Mouse (Mus musculus) ES-E14 (cell line): ENCODE measurements around the gene Cnpy1. TPM values are rescaled to one million over a fixed set of nuclear protein-coding genes. Genes with fewer than 3 reads are reported as not detected.

ENCODE experiments used
- DNase-seq: peaks from one replicate; pipeline ENCODE4 v3.0.0-alpha.2; 2013; ENCODE audit warnings: low read depth, low spot score
- H3K27ac ChIP-seq: 2 replicates; pipeline ENCODE4 v1.5.1; 2012; ENCODE audit warnings: low read depth, mild to moderate bottlenecking, low read length, moderate library complexity, mixed read lengths; ENCODE audit not compliant: poor library complexity, insufficient read depth, severe bottlenecking
- H3K36me3 ChIP-seq: 2 replicates; pipeline ENCODE4 v1.6.1; 2012; ENCODE audit warnings: mild to moderate bottlenecking, low read length, moderate library complexity, mixed read lengths; ENCODE audit not compliant: control insufficient read depth, poor library complexity, insufficient read depth, severe bottlenecking
- H3K4me1 ChIP-seq, 2 experiments: fragments of 150-350 bp in 1 of 2; sonication (generic) in 1 of 2; 2 replicates each; pipeline ENCODE4 v1.6.1; 2012; ENCODE audit warnings: low read length in 2 of 2, mild to moderate bottlenecking in 1 of 2, mixed read lengths in 1 of 2; ENCODE audit not compliant: control insufficient read depth in 2 of 2, insufficient read depth in 2 of 2, poor library complexity in 1 of 2
- H3K4me3 ChIP-seq, 2 experiments: fragments of 150-350 bp in 1 of 2; sonication (generic) in 1 of 2; 2 replicates each; pipeline ENCODE4 v1.5.1; 2012; ENCODE audit warnings: low read length in 2 of 2, low read depth in 1 of 2, mild to moderate bottlenecking in 1 of 2, mixed read lengths in 1 of 2; ENCODE audit not compliant: insufficient read depth in 1 of 2, poor library complexity in 1 of 2, severe bottlenecking in 1 of 2
- H3K9ac ChIP-seq: 2 replicates; pipeline ENCODE4 v1.6.1; 2012; ENCODE audit warnings: low read depth, mild to moderate bottlenecking, low read length, mixed read lengths; ENCODE audit not compliant: poor library complexity, insufficient read depth, severe bottlenecking
- H3K9me3 ChIP-seq: fragments of 150-350 bp; sonication (generic); 2 replicates; pipeline ENCODE4 v1.6.1; 2012; ENCODE audit warnings: low read depth, mild to moderate bottlenecking, low read length; ENCODE audit not compliant: control insufficient read depth, insufficient read depth
- CHD2 ChIP-seq: IDR thresholded peaks from 2 replicates; pipeline ENCODE4 v1.6.1; 2014; ENCODE audit warnings: mild to moderate bottlenecking, low read depth, low read length, inconsistent platforms
- HCFC1 ChIP-seq: IDR thresholded peaks from 2 replicates; pipeline ENCODE4 v1.6.1; 2012; ENCODE audit warnings: low read length, inconsistent platforms, borderline replicate concordance; ENCODE audit not compliant: insufficient read depth
- MAFK ChIP-seq: IDR thresholded peaks from 2 replicates; pipeline ENCODE4 v1.6.1; 2014; ENCODE audit warnings: mild to moderate bottlenecking, low read depth, low read length, inconsistent platforms; ENCODE audit not compliant: insufficient read depth
- ZC3H11A ChIP-seq: IDR thresholded peaks from 2 replicates; pipeline ENCODE4 v1.6.1; 2012; ENCODE audit warnings: low read depth, mild to moderate bottlenecking, inconsistent platforms, low read length, borderline replicate concordance
- ZNF384 ChIP-seq: IDR thresholded peaks from 2 replicates; pipeline ENCODE4 v1.6.1; 2012; ENCODE audit warnings: low read depth, low read length, inconsistent platforms
- in situ Hi-C, 2 experiments: fragments of 600-800 bp; cut with MboI; formaldehyde crosslinking; loops; one replicate each; pipeline ENCODE4 v1.15.1; 2025; ENCODE audit warnings: low sequenced_read_pairs in 2 of 2, inconsistent platforms in 1 of 2; ENCODE audit not compliant: unreplicated experiment in 2 of 2
- total RNA-seq: library from RNA; depleted of rRNA; stranded (reverse); fragments of 300-350 nt; gene quantifications from 2 replicates; pipeline ENCODE4 v1.2.3, GENCODE M21; 2012

Cnpy1 gene
- total RNA-seq, 1 experiment, result 76.9 TPM

- DNase-seq, result no peak
- H3K4me1 ChIP-seq, result peaks cover 0 to 8% of the 10 kb centered on the region in 2 experiments; a peak in 2 of 4 replicates
- TF ChIP-seq CHD2 (no peak), MAFK (no peak), ZNF384 (no peak), ZC3H11A (no peak), HCFC1 (no peak)
- no peak overlapping the region for H3K27ac ChIP-seq
- H3K9me3 ChIP-seq, result no peaks in the 10 kb centered on the region
- H3K9ac ChIP-seq, result no peak overlapping the region
- in situ Hi-C loops, result no loop called here
- H3K4me3 ChIP-seq, result no peak overlapping the region
- H3K36me3 ChIP-seq, result no peaks in the 10 kb centered on the region
Measured at GRCm38 (mm10) chr5:28176585-28176984, 69.0 kb downstream of the Cnpy1 start.

DNA sequence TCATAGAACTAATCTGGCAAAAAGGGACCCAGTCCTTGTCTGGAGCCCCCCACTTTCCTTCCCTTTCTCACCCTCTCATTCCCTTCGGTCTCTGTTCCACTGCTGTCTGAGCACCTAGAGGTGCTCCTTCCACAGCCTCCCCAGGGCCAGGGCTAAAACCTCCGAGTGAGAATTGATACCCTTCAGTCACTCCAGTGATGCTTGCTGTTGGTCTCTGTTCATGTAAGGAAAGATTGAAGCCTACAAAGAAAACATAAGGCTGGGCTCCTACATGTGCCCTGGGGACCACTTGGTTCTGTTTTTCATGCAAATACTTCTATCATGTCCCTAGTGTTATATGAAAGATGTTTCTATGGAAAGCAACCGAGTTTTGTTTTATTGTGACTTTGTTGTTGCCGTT lies 69.6 kb downstream of the Cnpy1 start:
- Histone ChIP-seq H3K36me3 (no peaks in the 10 kb centered on the region), H3K4me1 (peaks cover 0 to 8% of the 10 kb centered on the region in 2 experiments; a peak in 2 of 4 replicates), H3K4me3 (no peak overlapping the region), H3K27ac (no peak overlapping the region), H3K9ac (no peak overlapping the region), H3K9me3 (no peaks in the 10 kb centered on the region)
- in situ Hi-C loops, result no loop called here
- TF ChIP-seq CHD2 (no peak), MAFK (no peak), ZC3H11A (no peak), ZNF384 (no peak), HCFC1 (no peak)
- no peak for DNase-seq

GRCm38 (mm10) chr5:28175570-28175919 lies 70.1 kb downstream of the Cnpy1 start:
- H3K9ac ChIP-seq, result no peak overlapping the region
- peak overlapping the region in 1 of 2 experiments; percentile 38; a peak in 2 of 4 replicates for H3K4me3 ChIP-seq
- peaks cover 0 to 8% of the 10 kb centered on the region in 2 experiments; a peak in 2 of 4 replicates for H3K4me1 ChIP-seq
- in situ Hi-C loops, result no loop called here
- no peak for DNase-seq
- no peak for TF ChIP-seq CHD2
- TF ChIP-seq ZNF384, result no peak
- TF ChIP-seq HCFC1, result no peak
- TF ChIP-seq MAFK, result no peak
- no peak for TF ChIP-seq ZC3H11A
- H3K9me3 ChIP-seq, result no peaks in the 10 kb centered on the region
- H3K27ac ChIP-seq, result no peak overlapping the region
- no peaks in the 10 kb centered on the region for H3K36me3 ChIP-seq

DNA sequence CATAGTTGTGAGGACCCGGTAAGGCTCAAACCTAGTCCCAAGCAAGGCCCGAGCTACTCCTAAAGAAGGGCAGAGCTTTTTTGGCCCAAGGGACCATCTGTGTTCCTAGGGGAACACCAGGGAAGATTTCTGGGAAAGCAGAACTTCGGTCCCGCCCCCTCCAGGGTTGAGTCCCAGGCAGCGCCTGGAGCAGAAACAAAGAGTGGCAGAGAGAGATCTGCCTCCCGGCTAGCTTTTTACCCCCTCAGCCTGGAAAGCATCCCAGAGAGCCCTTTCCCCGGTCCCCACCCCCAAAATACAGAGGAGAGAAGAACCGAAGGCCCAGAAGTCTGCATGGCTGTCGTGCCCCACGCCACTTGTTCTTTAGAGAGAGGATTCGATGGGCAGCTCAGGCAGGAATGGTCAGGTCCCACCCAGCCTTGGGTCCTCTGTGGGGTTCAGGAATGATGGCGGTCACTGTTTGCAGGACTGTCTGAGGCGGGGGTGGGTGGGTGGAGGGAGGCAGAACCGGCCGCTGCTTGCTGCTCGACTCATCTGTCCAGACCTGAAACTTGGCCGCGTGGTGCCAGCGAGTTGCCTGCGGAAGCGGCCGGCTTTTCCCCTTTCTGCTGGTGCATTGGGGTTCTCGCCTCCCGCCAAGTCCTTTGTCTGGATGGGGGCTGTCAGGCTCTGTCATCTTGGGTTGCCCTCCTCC lies 70.6 kb downstream of the Cnpy1 start:
- in situ Hi-C loops, result no loop called here
- H3K9me3 ChIP-seq, result no peaks in the 10 kb centered on the region
- TF ChIP-seq MAFK (no peak), HCFC1 (no peak), ZC3H11A (no peak), ZNF384 (no peak), CHD2 (no peak)
- peaks cover 0 to 5% of the 10 kb centered on the region in 2 experiments; a peak in 2 of 4 replicates for H3K4me1 ChIP-seq
- no peak for DNase-seq
- no peaks in the 10 kb centered on the region for H3K36me3 ChIP-seq
- H3K27ac ChIP-seq, result no peak overlapping the region
- H3K4me3 ChIP-seq, result peak overlapping the region; percentile 38 to 45
- peak overlapping the region; percentile 9; the same call in 1 of the 2 replicates for H3K9ac ChIP-seq
